Mouse (Mus musculus) ES-Bruce4 (cell line): ENCODE measurements at regions not wholly inside any gene's neighbourhood (a gene's known extent, or its start where the extent isn't known, plus 50 kb on each side); places are given as distances from the start of the nearest gene placed in this dataset.

Experiments used
- EP300 ChIP-seq: IDR thresholded peaks from 2 replicates; pipeline ENCODE4 v1.6.1; 2011; ENCODE audit warnings: low read depth, low read length; ENCODE audit not compliant: insufficient read depth
- POLR2A ChIP-seq: IDR thresholded peaks from one replicate; pipeline ENCODE4 v1.8.1; 2011; ENCODE audit warnings: low read length; ENCODE audit not compliant: insufficient read depth

GRCm38 (mm10) chr11:111379842-111380241 is 313.9 kb downstream of the Kcnj2 start:
- TF ChIP-seq EP300 (no peak), POLR2A (no peak)
